Mouse (Mus musculus) bone marrow, adult 2 months (tissue): ENCODE data around the gene Grm8. TPM values are rescaled to one million over a fixed set of nuclear protein-coding genes. Genes with fewer than 3 reads are reported as not detected.

Experiments used
- H3K27ac ChIP-seq: fragments of 200-500 bp; 2 replicates; pipeline ENCODE4 v1.5.1; 2012; ENCODE audit warnings: low read depth, mild to moderate bottlenecking, control low read depth, inconsistent platforms, low read length; ENCODE audit not compliant: control insufficient read depth, poor library complexity, insufficient read depth
- H3K4me1 ChIP-seq: fragments of 200-500 bp; 2 replicates; pipeline ENCODE4 v1.6.1; 2011; ENCODE audit warnings: low read length; ENCODE audit not compliant: control insufficient read depth, insufficient read depth
- H3K4me3 ChIP-seq: fragments of 200-500 bp; replicated peaks from 2 replicates; pipeline ENCODE3; 2011; ENCODE audit warnings: mild to moderate bottlenecking, low read depth, low read length, control low read depth; ENCODE audit not compliant: control insufficient read depth
- CTCF ChIP-seq: fragments of 200-500 bp; IDR thresholded peaks from 2 replicates; pipeline ENCODE4 v1.5.1; 2011; ENCODE audit warnings: low read length, control low read depth; ENCODE audit not compliant: control insufficient read depth, insufficient read depth
- POLR2A ChIP-seq: fragments of 200-500 bp; IDR thresholded peaks from 2 replicates; pipeline ENCODE4 v1.6.1; 2011; ENCODE audit warnings: low read depth, mild to moderate bottlenecking, control low read depth, low read length, borderline replicate concordance; ENCODE audit not compliant: control insufficient read depth
- WGBS: fragments of 180-500 bp; shearing (Covaris S2); methylation state at CpG from one replicate; pipeline ENCODE4 v1.1.7; 2018; 5-methylcytosine and 5-hydroxymethylcytosine counted together
- polyA plus RNA-seq: library from polyadenylated mRNA; stranded (reverse); fragments of >200 nt; gene quantifications from 2 replicates; pipeline ENCODE4 v1.2.4, GENCODE M21; 2011; ENCODE audit warnings: low replicate concordance; ENCODE audit not compliant: missing spikeins, insufficient read depth, insufficient read length

Gene Grm8
- polyA plus RNA-seq, 1 experiment, result 0.80 TPM

- 71% methylated on average over 6 of the region's 6 CpGs for WGBS
- H3K4me1 ChIP-seq, result no peaks in the 10 kb centered on the region
- H3K4me3 ChIP-seq, result no peak overlapping the region
- no peak for TF ChIP-seq CTCF
- TF ChIP-seq POLR2A, result no peak
- no peak overlapping the region for H3K27ac ChIP-seq
Observed at GRCm38 (mm10) chr6:27956278-27956857, 178.6 kb downstream of the Grm8 start.

GRCm38 (mm10) chr6:27951433-27951832 lies 183.5 kb downstream of the Grm8 start:
- no peak for TF ChIP-seq POLR2A
- H3K4me1 ChIP-seq, result no peaks in the 10 kb centered on the region
- no peak overlapping the region for H3K27ac ChIP-seq
- 69% methylated on average over 5 of the region's 5 CpGs for WGBS
- no peak overlapping the region for H3K4me3 ChIP-seq

- TF ChIP-seq CTCF, result no peak
- no peak overlapping the region for H3K27ac ChIP-seq
- H3K4me1 ChIP-seq, result no peaks in the 10 kb centered on the region
- no peak overlapping the region for H3K4me3 ChIP-seq
- 63% methylated on average over 3 of the region's 3 CpGs for WGBS
Observed at GRCm38 (mm10) chr6:27928058-27928457, 206.9 kb downstream of the Grm8 start.

- Histone ChIP-seq H3K4me1 (no peaks in the 10 kb centered on the region), H3K4me3 (no peak overlapping the region), H3K27ac (no peak overlapping the region)
- WGBS, result 63% methylated on average over 1 of the region's 1 CpGs
- no peak for TF ChIP-seq POLR2A
- no peak for TF ChIP-seq CTCF
Observed at GRCm38 (mm10) chr6:27913281-27913680, 221.7 kb downstream of the Grm8 start.

GRCm38 (mm10) chr6:27904358-27904757 lies 230.6 kb downstream of the Grm8 start:
- Histone ChIP-seq H3K27ac (no peak overlapping the region), H3K4me1 (no peaks in the 10 kb centered on the region)
- TF ChIP-seq POLR2A (no peak), CTCF (no peak)

GRCm38 (mm10) chr6:27902224-27902623 lies 232.8 kb downstream of the Grm8 start:
- 72% methylated on average over 1 of the region's 1 CpGs for WGBS
- H3K4me1 ChIP-seq, result no peaks in the 10 kb centered on the region
- no peak for TF ChIP-seq CTCF
- no peak overlapping the region for H3K27ac ChIP-seq
- H3K4me3 ChIP-seq, result no peak overlapping the region

More at GRCm38 (mm10) chr6:27904358-27904757, 230.6 kb downstream of the Grm8 start:
- no peak overlapping the region for H3K4me3 ChIP-seq

GRCm38 (mm10) chr6:27901396-27901795 lies 233.6 kb downstream of the Grm8 start:
- WGBS, result 69% methylated on average over 3 of the region's 3 CpGs
- no peaks in the 10 kb centered on the region for H3K4me1 ChIP-seq
- no peak overlapping the region for H3K27ac ChIP-seq
- TF ChIP-seq POLR2A (no peak), CTCF (no peak)
- H3K4me3 ChIP-seq, result no peak overlapping the region

GRCm38 (mm10) chr6:27895153-27895552 lies 239.8 kb downstream of the Grm8 start:
- TF ChIP-seq CTCF (no peak), POLR2A (no peak)
- H3K4me1 ChIP-seq, result no peaks in the 10 kb centered on the region
- no peak overlapping the region for H3K27ac ChIP-seq
- H3K4me3 ChIP-seq, result no peak overlapping the region
- WGBS, result 58% methylated on average over 1 of the region's 1 CpGs

- Histone ChIP-seq H3K4me1 (no peaks in the 10 kb centered on the region), H3K4me3 (no peak overlapping the region), H3K27ac (no peak overlapping the region)
- WGBS, result 69% methylated on average over 1 of the region's 1 CpGs
- no peak for TF ChIP-seq CTCF
Observed at GRCm38 (mm10) chr6:27892886-27893285, 242.1 kb downstream of the Grm8 start.
